Mouse (Mus musculus) ES-E14 (cell line): ENCODE data around the gene Eid2.

Experiments used
- CHD2 ChIP-seq: IDR thresholded peaks from 2 replicates; pipeline ENCODE4 v1.6.1; 2014; ENCODE audit warnings: mild to moderate bottlenecking, low read depth, low read length, inconsistent platforms
- HCFC1 ChIP-seq: IDR thresholded peaks from 2 replicates; pipeline ENCODE4 v1.6.1; 2012; ENCODE audit warnings: low read length, inconsistent platforms, borderline replicate concordance; ENCODE audit not compliant: insufficient read depth
- MAFK ChIP-seq: IDR thresholded peaks from 2 replicates; pipeline ENCODE4 v1.6.1; 2014; ENCODE audit warnings: mild to moderate bottlenecking, low read depth, low read length, inconsistent platforms; ENCODE audit not compliant: insufficient read depth
- ZC3H11A ChIP-seq: IDR thresholded peaks from 2 replicates; pipeline ENCODE4 v1.6.1; 2012; ENCODE audit warnings: low read depth, mild to moderate bottlenecking, inconsistent platforms, low read length, borderline replicate concordance
- ZNF384 ChIP-seq: IDR thresholded peaks from 2 replicates; pipeline ENCODE4 v1.6.1; 2012; ENCODE audit warnings: low read depth, low read length, inconsistent platforms

- TF ChIP-seq HCFC1, result no peak
- no peak for TF ChIP-seq ZC3H11A
- no peak for TF ChIP-seq ZNF384
- TF ChIP-seq CHD2, result no peak
- TF ChIP-seq MAFK, result no peak
Observed at GRCm38 (mm10) chr7:28248957-28249356, 18.7 kb upstream of the Eid2 start.
